Mouse (Mus musculus): ENCODE measurements around the gene Gm45837.
A peak's percentile ranks its signal among the peaks of the same experiment; 100 is the strongest.

Gm45837 gene

GRCm38 (mm10) chr7:101437876-101438275 lies 27.2 kb downstream of the Gm45837 start:
- DNase-seq (ENCODE audit: extremely low spot score) = no peak

GRCm38 (mm10) chr7:101443093-101443492 lies 32.4 kb downstream of the Gm45837 start:
- DNase-seq (ENCODE audit: extremely low spot score) = no peak

- no peak for DNase-seq (ENCODE audit: extremely low spot score)
Observed at GRCm38 (mm10) chr7:101444211-101444610, 33.5 kb downstream of the Gm45837 start.

GRCm38 (mm10) chr7:101449855-101450254 lies 39.2 kb downstream of the Gm45837 start:
- no peak for DNase-seq (ENCODE audit: extremely low spot score)

- DNase-seq (ENCODE audit: extremely low spot score) = peak; percentile 93
Observed at GRCm38 (mm10) chr7:101450422-101451401, 40.0 kb downstream of the Gm45837 start.

GRCm38 (mm10) chr7:101452669-101453068 lies 42.0 kb downstream of the Gm45837 start:
- DNase-seq (ENCODE audit: extremely low spot score) = no peak

- DNase-seq (ENCODE audit: extremely low spot score) = no peak
Observed at GRCm38 (mm10) chr7:101453296-101453695, 42.6 kb downstream of the Gm45837 start.

- peak; percentile 14 for DNase-seq (ENCODE audit: extremely low spot score)
Observed at GRCm38 (mm10) chr7:101453725-101454124, 43.0 kb downstream of the Gm45837 start.

GRCm38 (mm10) chr7:101454479-101454878 lies 43.8 kb downstream of the Gm45837 start:
- DNase-seq (ENCODE audit: extremely low spot score) = no peak

- DNase-seq (ENCODE audit: extremely low spot score) = no peak
Observed at GRCm38 (mm10) chr7:101455141-101455540, 44.5 kb downstream of the Gm45837 start.

- no peak for DNase-seq (ENCODE audit: extremely low spot score)
Observed at GRCm38 (mm10) chr7:101456318-101456717, 45.6 kb downstream of the Gm45837 start.

GRCm38 (mm10) chr7:101456789-101457188 lies 46.1 kb downstream of the Gm45837 start:
- DNase-seq (ENCODE audit: extremely low spot score) = no peak

GRCm38 (mm10) chr7:101457283-101457682 lies 46.6 kb downstream of the Gm45837 start:
- DNase-seq (ENCODE audit: extremely low spot score) = no peak

- DNase-seq (ENCODE audit: extremely low spot score) = no peak
Observed at GRCm38 (mm10) chr7:101457801-101458200, 47.1 kb downstream of the Gm45837 start.

GRCm38 (mm10) chr7:101458278-101458781 lies 47.6 kb downstream of the Gm45837 start:
- no peak for DNase-seq (ENCODE audit: extremely low spot score)

GRCm38 (mm10) chr7:101459305-101459813 lies 48.7 kb downstream of the Gm45837 start:
- no peak for DNase-seq (ENCODE audit: extremely low spot score)

GRCm38 (mm10) chr7:101459923-101460607 lies 49.4 kb downstream of the Gm45837 start:
- no peak for DNase-seq (ENCODE audit: extremely low spot score)

- DNase-seq (ENCODE audit: extremely low spot score) = no peak
Observed at GRCm38 (mm10) chr7:101460608-101460957, 49.9 kb downstream of the Gm45837 start.

GRCm38 (mm10) chr7:101461571-101461970 lies 50.9 kb downstream of the Gm45837 start:
- no peak for DNase-seq (ENCODE audit: extremely low spot score)

GRCm38 (mm10) chr7:101462327-101463068 lies 51.8 kb downstream of the Gm45837 start:
- DNase-seq (ENCODE audit: extremely low spot score) = no peak

- DNase-seq (ENCODE audit: extremely low spot score) = no peak
Observed at GRCm38 (mm10) chr7:101463665-101464271, 53.1 kb downstream of the Gm45837 start.
